Mouse (Mus musculus): Measurements from ENCODE around the gene Apoc2. TPM values are rescaled to one million over a fixed set of nuclear protein-coding genes. Genes with fewer than 3 reads are reported as not detected.

The Apoc2 gene
- polyA plus RNA-seq, 2 experiments, result 1.2 TPM; not detected in 1

DNA sequence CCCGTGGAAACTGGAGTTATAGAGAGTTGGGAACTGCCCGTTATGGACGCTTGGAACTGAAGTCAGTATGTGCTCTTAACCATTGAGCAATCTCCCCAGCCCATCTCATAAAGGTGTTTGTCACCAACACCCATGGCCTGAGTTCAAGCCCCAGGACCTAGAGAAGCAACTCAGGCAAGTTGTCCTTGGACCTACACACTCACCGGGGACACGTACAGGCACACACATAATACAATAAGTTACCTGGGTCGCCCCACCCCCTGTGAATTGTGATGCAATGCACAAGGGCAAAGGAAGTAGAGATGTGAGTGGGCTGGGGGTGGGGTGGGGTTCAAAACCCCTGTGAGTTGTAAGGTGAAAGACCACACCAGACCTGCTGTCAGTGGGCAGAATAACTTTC is 8.8 kb upstream of the Apoc2 start:
- ATAC-seq (ENCODE audit: low FRiP score, low read depth), result no peak
- no peak overlapping the region for H3K27ac ChIP-seq (replicated peaks; ENCODE audit: low read depth, low read length)
- TF ChIP-seq POLR2A (IDR thresholded peaks at IDR 0.05; ENCODE audit: borderline replicate concordance, extremely low read depth, insufficient read depth, insufficient read length), result no peak

DNA sequence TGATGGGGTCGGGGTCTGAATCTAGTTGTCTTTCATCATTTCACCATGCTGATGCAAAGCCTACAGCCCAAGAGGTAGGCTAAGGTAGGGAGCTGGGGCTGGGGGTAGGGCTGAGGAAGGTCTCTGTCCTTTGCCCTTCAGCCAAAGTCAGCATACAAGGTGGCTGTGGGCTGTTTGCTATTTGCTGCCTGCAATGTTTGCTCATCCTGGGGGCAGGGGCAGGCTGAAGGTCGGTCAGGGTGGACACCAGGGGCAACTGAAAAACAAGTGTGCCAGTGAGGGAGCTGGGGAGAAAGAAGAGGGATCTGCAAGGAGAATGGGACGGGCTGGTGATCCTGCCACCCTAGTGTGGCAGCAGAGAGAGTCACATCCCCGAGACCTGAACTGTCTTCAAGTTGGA is 7.6 kb upstream of the Apoc2 start:
- ATAC-seq (ENCODE audit: low FRiP score, low read depth), result no peak

More for the DNA sequence above, 8.8 kb upstream of the Apoc2 start:
- Histone ChIP-seq H3K9me3 (ENCODE audit: control insufficient read depth, low read length) (no peaks in the 10 kb centered on the region), H3K9ac (ENCODE audit: low read depth, low read length, severe bottlenecking) (no peak overlapping the region), H3K27me3 (ENCODE audit: control insufficient read depth, insufficient read depth, low read length) (no peaks in the 10 kb centered on the region), H3K36me3 (ENCODE audit: control insufficient read depth, insufficient read depth, low read length) (no peaks in the 10 kb centered on the region), H3K4me2 (replicated peaks; ENCODE audit: low read depth, low read length, severe bottlenecking) (no peak overlapping the region), H3K4me3 (replicated peaks; ENCODE audit: low read length) (no peak overlapping the region), H3K4me1 (ENCODE audit: control insufficient read depth, insufficient read depth, low read length) (no peaks in the 10 kb centered on the region)
- no peak for DNase-seq (ENCODE audit: low spot score)
- WGBS, result 77% methylated on average over 6 of the region's 6 CpGs

DNA sequence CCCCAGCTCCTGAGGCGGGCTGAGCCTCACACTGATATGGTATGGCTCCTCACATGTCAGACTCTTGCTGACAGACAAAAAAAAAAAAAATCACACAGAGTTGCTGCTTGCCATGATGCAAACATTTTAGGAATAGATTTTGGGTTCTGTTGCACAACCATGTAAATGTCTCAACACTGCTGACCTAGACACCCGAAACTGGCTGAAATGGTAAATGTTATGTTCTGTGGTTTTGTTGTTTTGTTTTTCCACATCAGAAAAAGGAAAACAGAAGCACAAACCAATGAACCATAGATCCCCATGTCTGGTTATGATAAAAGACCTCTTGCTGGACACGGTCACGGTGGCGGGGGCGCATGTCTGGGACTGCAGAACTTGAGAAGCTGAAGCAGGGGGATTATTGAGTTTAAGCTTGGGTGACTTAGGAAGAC is 6.0 kb upstream of the Apoc2 start:
- 77% methylated on average over 6 of the region's 6 CpGs for WGBS
- Histone ChIP-seq H3K27ac (replicated peaks; ENCODE audit: low read depth, low read length) (no peak overlapping the region), H3K4me1 (ENCODE audit: control insufficient read depth, insufficient read depth, low read length) (no peaks in the 10 kb centered on the region), H3K9ac (ENCODE audit: low read depth, low read length, severe bottlenecking) (no peak overlapping the region), H3K9me3 (ENCODE audit: control insufficient read depth, low read length) (no peaks in the 10 kb centered on the region), H3K4me2 (replicated peaks; ENCODE audit: low read depth, low read length, severe bottlenecking) (no peak overlapping the region), H3K4me3 (replicated peaks; ENCODE audit: low read length) (no peak overlapping the region), H3K27me3 (ENCODE audit: control insufficient read depth, insufficient read depth, low read length) (no peaks in the 10 kb centered on the region), H3K36me3 (ENCODE audit: control insufficient read depth, insufficient read depth, low read length) (no peaks in the 10 kb centered on the region)
- DNase-seq (ENCODE audit: low spot score), result no peak
- no peak for TF ChIP-seq POLR2A (IDR thresholded peaks at IDR 0.05; ENCODE audit: borderline replicate concordance, extremely low read depth, insufficient read depth, insufficient read length)
- ATAC-seq (ENCODE audit: low FRiP score, low read depth), result no peak

More for the DNA sequence above, 7.6 kb upstream of the Apoc2 start:
- TF ChIP-seq POLR2A (IDR thresholded peaks at IDR 0.05; ENCODE audit: borderline replicate concordance, extremely low read depth, insufficient read depth, insufficient read length), result no peak
- Histone ChIP-seq H3K4me3 (replicated peaks; ENCODE audit: low read length) (no peak overlapping the region), H3K36me3 (ENCODE audit: control insufficient read depth, insufficient read depth, low read length) (no peaks in the 10 kb centered on the region), H3K4me1 (ENCODE audit: control insufficient read depth, insufficient read depth, low read length) (no peaks in the 10 kb centered on the region), H3K27me3 (ENCODE audit: control insufficient read depth, insufficient read depth, low read length) (no peaks in the 10 kb centered on the region), H3K9ac (ENCODE audit: low read depth, low read length, severe bottlenecking) (no peak overlapping the region), H3K4me2 (replicated peaks; ENCODE audit: low read depth, low read length, severe bottlenecking) (no peak overlapping the region), H3K27ac (replicated peaks; ENCODE audit: low read depth, low read length) (no peak overlapping the region), H3K9me3 (ENCODE audit: control insufficient read depth, low read length) (no peaks in the 10 kb centered on the region)
- 61% methylated on average over 4 of the region's 4 CpGs for WGBS
- no peak for DNase-seq (ENCODE audit: low spot score)

DNA sequence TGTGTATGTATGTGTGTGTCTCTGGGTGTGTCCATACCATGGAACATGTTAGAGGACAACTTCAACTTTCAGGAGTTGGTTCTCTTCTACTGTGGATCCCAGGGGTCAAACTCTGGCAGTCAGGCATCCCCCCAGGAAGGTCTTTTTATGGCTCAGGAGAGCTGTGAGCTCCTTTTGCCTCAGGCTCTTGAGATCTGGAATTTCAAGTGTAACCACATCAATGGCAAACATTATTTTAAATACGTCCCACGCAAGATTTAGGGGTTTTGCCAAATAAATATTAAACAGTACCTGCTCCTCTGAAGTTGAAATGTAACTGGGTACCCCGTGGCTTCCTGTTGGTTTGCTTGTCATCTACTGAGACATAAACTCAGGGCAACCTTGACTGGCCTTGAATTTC is 5.2 kb upstream of the Apoc2 start:
- no peaks in the 10 kb centered on the region for H3K4me1 ChIP-seq (ENCODE audit: control insufficient read depth, insufficient read depth, low read length)
- no peak overlapping the region for H3K4me3 ChIP-seq (replicated peaks; ENCODE audit: low read length)
- no peaks in the 10 kb centered on the region for H3K9me3 ChIP-seq (ENCODE audit: control insufficient read depth, low read length)
- no peaks in the 10 kb centered on the region for H3K36me3 ChIP-seq (ENCODE audit: control insufficient read depth, insufficient read depth, low read length)
- no peaks in the 10 kb centered on the region for H3K27me3 ChIP-seq (ENCODE audit: control insufficient read depth, insufficient read depth, low read length)
- 45% methylated on average over 3 of the region's 3 CpGs for WGBS
- no peak overlapping the region for H3K4me2 ChIP-seq (replicated peaks; ENCODE audit: low read depth, low read length, severe bottlenecking)
- TF ChIP-seq POLR2A (IDR thresholded peaks at IDR 0.05; ENCODE audit: borderline replicate concordance, extremely low read depth, insufficient read depth, insufficient read length), result no peak
- no peak for ATAC-seq (ENCODE audit: low FRiP score, low read depth)
- H3K9ac ChIP-seq (ENCODE audit: low read depth, low read length, severe bottlenecking), result no peak overlapping the region
- no peak for DNase-seq (ENCODE audit: low spot score)
- no peak overlapping the region for H3K27ac ChIP-seq (replicated peaks; ENCODE audit: low read depth, low read length)

DNA sequence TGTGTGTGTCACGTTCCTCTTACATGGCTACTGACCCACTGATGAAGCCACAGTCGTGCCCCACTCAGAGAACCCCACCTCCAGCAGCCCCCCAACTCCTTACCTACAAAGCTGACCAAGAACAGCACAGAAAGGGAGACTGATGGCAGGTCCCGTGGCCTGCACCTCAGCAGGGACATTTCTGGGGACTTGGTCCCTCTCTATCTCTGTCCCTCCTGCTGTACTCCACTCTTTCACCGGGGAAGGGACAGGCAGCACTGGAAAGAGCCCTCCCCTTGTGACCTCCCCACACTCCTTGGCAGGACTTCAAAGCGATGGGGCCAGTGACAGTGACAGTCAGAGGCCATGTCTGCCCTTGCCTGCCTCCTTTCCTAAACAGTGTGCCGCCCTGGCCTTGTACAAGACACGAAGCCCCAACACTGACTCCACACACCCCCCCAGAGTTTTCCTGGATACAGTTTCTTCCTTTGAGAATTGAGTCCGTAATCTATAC is 3.5 kb upstream of the Apoc2 start, which contains the start of the genes Gm44805 and Apoc4:
Gene Gm44805, minus strand, starts transcription at position 222 of the 493 bp plus-strand sequence.
Gene Apoc4, minus strand, starts transcription at position 278 of the 493 bp plus-strand sequence.
- no peak for DNase-seq (ENCODE audit: low spot score)
- no peaks in the 10 kb centered on the region for H3K4me1 ChIP-seq (ENCODE audit: control insufficient read depth, insufficient read depth, low read length)
- no peaks in the 10 kb centered on the region for H3K27me3 ChIP-seq (ENCODE audit: control insufficient read depth, insufficient read depth, low read length)
- no peak within 1 kb of the TSS for H3K4me3 ChIP-seq (replicated peaks; ENCODE audit: low read length)
- ATAC-seq (ENCODE audit: low FRiP score, low read depth), result no peak
- no peaks in the 10 kb centered on the region for H3K36me3 ChIP-seq (ENCODE audit: control insufficient read depth, insufficient read depth, low read length)
- H3K4me2 ChIP-seq (replicated peaks; ENCODE audit: low read depth, low read length, severe bottlenecking), result no peak within 1 kb of the TSS
- no peaks in the 10 kb centered on the region for H3K9me3 ChIP-seq (ENCODE audit: control insufficient read depth, low read length)
- H3K9ac ChIP-seq (ENCODE audit: low read depth, low read length, severe bottlenecking), result no peak within 1 kb of the TSS
- no peak for TF ChIP-seq POLR2A (IDR thresholded peaks at IDR 0.05; ENCODE audit: borderline replicate concordance, extremely low read depth, insufficient read depth, insufficient read length)
- WGBS, result 54% methylated on average over 8 of the region's 8 CpGs
- no peak within 1 kb of the TSS for H3K27ac ChIP-seq (replicated peaks; ENCODE audit: low read depth, low read length)
